Mouse (Mus musculus): ENCODE measurements around the gene Fcgr2b.

Gene Fcgr2b

DNA sequence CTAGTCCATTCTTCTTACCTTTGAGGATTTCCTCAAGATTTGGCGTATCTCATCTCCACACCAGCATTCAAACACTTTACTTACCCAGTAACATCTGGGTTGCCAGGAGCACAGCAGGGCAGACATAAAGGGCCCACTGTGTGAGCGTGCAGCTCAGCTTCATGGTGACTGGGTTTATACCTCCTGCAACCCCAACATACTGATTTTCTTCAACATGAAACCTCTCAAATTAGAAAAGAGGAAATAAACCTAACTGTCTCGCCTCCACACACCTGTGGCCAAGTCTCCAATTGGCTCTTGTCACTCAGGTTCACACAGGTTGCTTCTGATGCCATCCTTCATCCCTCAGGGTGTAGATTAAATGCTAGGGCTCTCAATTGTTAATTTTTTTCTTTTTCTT, 49.0 kb downstream of the Fcgr2b start, which contains the start of gene Fcrla:
Gene Fcrla (minus strand): TSS at position 206 of the 400 bp plus-strand sequence.
- DNase-seq (ENCODE audit: extremely low spot score, low spot score), result no peak

DNA sequence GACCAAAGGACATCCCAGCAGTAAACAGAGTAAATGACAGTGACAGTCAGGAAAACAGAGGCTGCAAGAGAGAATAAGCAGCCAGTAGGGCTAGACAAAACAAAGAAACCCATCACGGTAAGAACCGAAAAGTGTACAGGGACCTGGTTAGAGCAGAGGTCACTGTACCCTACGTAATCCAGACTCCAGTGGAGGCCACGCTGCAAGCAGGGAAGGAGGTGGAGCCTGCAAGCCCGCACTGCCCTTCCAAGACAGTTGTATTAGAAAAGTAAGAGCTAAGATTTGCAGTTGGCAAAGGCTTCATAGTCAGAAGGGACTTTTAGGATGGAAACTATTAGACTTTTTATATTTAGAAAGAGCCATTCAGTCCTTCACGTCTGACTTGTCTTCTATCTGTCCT, 49.4 kb downstream of the Fcgr2b start:
- no peak for DNase-seq (ENCODE audit: extremely low spot score, low spot score)

DNA sequence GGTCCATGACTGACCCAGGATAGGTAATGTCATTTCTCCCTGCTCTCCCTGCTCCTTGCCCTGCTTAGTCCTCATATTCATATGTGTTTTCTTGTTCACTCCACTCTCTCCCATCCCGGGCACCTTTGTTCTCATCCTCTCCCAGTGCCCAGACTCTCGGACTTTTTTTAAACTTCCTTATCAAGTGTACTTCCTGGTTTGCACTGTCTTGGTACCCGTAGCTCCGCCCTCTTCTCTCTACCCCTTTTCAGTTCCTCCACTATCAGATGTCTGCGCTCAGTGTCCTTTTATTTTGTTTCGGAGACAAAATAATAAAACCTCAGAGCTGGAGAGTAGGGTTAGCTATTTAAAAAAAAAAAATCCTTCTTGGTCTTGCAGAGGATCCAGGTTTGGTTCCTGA, 51.9 kb downstream of the Fcgr2b start:
- DNase-seq (ENCODE audit: extremely low spot score, low spot score), result no peak

DNA sequence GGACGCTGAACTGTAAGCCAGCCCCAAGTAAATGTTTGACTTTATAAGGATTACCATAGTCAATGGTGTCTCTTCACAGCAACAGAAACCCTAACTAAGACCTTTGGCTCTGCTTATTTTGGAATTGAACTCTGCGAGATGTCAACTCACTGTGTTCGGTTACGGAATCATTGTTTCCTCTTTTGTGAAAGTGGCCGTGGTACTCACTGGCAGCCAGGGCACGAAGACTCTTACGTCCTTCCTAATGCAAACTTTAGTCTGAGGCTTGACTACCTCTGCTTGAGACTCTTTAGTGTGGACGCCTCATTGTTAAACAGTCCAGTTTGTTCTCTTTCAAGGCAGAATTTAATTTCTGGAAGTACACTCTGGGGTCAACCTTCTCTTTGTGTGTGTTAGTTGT, 57.0 kb downstream of the Fcgr2b start:
- no peak for DNase-seq (ENCODE audit: extremely low spot score, low spot score)

DNA sequence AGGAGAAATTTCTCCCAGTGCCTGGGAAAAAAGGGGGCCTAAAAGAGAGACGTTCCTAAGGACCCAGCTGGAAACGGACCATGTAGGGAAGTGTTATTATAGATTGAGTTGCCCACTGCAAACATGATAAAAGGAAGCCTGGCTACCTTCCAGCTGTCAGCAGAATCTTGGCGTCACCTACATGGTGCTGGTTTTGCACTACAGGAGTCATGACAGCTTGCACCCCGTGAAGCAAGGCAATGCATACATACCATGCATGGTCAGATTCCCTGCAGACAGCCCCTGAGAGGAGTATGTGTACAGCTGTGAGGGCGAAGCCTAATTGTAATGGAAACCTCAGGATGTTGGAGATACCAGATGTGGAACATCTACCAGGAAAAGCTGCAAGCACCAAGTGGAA, 60.7 kb downstream of the Fcgr2b start:
- DNase-seq (ENCODE audit: extremely low spot score, low spot score), result no peak

DNA sequence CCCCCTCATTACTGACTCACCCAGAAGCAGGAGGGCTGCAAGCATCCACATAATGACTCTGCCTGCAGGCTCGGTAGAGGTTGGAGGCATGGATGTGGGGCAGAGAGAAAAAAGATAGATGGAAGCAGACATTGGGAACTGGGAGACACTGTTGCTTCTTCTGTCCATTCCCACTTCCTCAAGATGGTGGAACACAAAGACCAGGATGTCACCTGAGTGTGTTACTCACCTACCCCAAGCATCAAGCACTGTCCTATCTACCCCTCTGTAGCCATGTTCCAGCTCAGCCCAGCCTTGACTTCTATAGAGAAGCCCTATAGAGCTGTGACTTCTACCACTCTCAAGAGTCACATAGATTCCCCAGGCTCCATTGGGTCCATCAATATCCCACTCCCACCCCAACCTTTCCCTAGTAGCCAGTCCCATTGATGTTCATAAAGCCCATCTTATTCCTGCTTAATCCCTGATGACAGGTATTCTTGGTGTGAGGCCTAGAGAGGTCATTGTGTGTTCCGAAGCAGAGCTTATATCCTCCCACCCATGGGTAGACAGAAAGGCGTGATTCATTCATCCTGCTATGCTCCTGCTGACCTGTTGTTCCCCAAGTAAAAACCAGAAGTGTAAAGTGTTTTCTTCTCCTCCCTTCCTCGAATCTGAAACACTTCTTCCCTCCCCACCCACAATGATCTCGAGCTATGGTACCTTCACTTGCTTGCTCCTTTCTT, 63.3 kb downstream of the Fcgr2b start, which contains the start of gene Fcrlb:
Gene Fcrlb (minus strand): TSS at position 51 of the 725 bp plus-strand sequence.
- DNase-seq (ENCODE audit: extremely low spot score, low spot score), result no peak

DNA sequence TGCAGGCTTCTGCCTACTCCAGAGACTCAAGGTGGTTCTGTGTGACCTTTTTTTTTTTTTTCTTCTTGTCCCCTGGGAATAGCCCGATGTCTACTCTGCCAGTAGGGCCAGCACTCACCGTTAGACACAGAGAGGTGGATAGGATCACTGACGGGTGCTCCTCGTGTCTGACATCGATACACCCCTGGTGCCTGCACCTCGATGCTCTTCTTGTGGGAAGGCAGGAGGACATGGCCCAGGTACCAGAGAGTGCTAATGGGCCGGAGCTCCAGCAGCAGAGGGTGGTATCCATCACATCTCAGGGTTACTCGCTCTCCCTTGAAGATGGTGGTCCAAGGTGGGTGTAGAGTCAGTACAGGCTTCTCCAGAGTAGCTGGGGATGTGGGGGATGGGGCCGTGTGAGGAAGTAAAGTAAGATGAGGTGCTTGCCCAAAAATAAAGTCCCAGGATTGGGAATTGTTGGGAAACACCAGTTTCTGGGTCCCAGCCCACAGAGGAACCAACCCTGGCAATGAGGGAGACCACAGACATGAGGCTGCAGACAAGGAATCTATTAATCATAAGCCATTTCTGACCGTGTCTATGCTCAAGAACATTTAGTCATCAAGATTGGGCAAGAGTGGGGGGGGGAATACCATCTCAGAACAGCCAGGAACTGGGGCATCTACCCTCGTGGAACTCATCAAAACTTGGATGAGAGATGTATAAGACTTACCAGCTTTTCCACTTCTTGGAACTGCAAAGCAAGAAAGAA, 64.3 kb downstream of the Fcgr2b start:
- no peak for DNase-seq (ENCODE audit: extremely low spot score, low spot score)

Measured in neural tube, embryonic 10.5 days (tissue).